Mouse (Mus musculus) cerebral cortex, adult 2 months (tissue): ENCODE results near the gene Hist1h4d.

Source experiments
- WGBS: fragments of 180-500 bp; shearing (Covaris S2); methylation state at CpG from one replicate; pipeline ENCODE4 v1.1.7; 2018; 5-methylcytosine and 5-hydroxymethylcytosine counted together

Gene Hist1h4d

GRCm38 (mm10) chr13:23595622-23596372 lies 14.4 kb downstream of the Hist1h4d start:
- 90% methylated on average over 7 of the region's 7 CpGs for WGBS

DNA sequence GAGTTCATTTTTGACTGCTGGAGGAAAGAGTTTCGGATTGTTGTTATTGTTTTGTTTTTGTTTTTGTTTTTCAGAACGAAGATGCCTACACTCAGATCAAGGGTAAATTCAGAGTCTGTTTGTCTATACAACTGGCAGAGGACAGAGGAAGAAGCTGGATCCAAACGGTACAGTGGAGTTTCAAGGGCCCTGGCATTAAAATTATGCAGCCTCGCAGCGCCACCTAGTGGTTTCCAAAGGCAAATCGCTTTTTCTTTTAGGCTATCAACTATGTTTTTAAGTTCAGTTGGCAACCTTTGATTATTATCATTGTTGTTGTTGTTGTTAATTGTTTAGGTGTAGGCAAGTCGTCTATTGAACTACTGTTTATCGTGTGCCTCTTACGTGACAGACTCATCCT lies 16.6 kb downstream of the Hist1h4d start:
- 9% methylated on average over 9 of the region's 9 CpGs for WGBS

DNA sequence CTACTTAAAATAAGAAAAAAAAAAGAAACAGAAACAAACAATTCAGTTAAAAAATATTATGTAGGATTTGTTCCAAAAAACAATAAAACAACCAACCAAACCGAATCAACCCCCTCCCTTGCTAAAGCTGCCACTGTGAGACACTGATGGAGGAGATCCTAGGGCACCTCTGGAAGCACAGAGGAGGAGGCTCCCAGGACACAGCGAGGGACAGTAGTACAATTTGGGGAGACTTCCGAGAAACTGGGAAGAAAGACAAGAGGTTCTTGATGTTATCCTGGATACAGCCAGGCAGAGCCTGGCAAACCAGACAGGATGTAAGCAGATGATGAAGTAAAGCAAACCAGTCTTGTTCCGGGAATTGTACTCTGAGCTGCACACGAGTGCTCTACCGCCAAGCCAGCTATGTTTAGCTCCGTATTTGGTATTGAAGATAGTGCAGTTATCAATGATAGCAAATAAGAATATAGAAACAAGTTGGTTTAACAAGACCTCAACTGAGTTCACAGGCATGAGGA lies 21.8 kb downstream of the Hist1h4d start:
- WGBS: 65% methylated on average over 7 of the region's 7 CpGs

DNA sequence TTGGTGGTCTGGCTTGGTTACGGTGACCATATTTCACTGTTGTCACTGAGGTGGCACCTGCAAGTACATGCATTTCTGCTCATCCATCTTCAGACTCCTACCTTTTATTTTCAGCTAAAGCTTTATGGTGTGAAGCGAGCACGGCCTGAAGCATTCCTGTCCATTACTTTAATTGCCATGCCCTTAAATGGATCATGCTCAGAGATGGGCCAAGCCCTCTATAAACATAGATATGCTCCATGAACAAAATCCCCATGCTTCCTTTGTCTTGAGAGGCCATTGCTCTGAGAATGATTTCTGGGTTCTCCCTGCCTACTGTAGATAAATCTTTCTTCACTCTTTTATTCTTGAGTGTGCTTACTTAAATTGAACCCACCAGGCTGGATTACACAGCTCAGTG lies 23.1 kb downstream of the Hist1h4d start:
- WGBS: 100% methylated on average over 3 of the region's 3 CpGs

- 95% methylated on average over 3 of the region's 3 CpGs for WGBS
Measured at GRCm38 (mm10) chr13:23605052-23605451, 23.7 kb downstream of the Hist1h4d start.

DNA sequence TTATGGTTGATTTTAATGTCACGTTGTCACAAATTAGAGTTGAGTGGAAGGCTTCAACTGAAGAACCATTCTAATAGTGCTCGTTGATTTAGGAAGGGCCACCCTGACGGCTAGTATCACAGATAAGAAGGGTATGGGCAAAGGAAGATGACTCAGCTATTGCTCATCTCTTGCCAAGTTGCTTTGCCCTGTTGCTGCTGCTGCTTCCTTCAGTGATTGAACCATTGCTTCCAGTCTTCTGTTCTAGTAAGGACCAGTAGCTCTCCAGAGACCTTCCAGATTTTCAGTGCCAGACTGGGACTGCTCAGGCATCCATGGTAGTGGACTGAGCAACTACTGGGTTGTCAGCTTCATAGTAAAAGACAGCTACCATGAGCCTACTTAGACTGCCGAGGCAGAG lies 27.8 kb downstream of the Hist1h4d start:
- 87% methylated on average over 4 of the region's 4 CpGs for WGBS

DNA sequence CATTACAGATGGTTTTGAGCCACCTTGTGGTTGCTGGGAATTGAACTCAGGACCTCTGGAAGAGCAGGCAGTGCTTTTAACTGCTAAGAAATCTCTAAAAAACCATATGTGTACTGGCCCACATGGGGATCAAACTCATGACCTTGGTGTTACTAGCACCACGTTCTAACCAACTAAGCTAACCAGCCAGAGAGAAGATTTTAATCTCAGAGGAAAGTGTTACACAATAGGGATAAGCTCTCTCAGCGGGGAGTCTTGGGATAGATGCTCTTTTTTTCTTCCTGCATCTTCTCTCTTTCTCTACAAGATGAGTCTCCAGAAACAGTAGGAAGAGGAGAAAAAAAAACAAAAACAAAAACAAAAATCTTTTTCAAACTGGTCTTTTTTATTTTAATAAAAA lies 29.0 kb downstream of the Hist1h4d start:
- WGBS: 75% methylated on average over 2 of the region's 2 CpGs

- 89% methylated on average over 3 of the region's 3 CpGs for WGBS
Measured at GRCm38 (mm10) chr13:23611638-23612037, 30.2 kb downstream of the Hist1h4d start.

- 27% methylated on average over 12 of the region's 12 CpGs for WGBS
Measured at GRCm38 (mm10) chr13:23620056-23620732, 38.8 kb downstream of the Hist1h4d start.

- WGBS: under 1% methylated on average over 27 of the region's 27 CpGs
Measured at GRCm38 (mm10) chr13:23620733-23621531, 39.5 kb downstream of the Hist1h4d start, which contains the start of gene Hist1h2be. Hist1h2be (minus strand) TSS chr13:23621124.

DNA sequence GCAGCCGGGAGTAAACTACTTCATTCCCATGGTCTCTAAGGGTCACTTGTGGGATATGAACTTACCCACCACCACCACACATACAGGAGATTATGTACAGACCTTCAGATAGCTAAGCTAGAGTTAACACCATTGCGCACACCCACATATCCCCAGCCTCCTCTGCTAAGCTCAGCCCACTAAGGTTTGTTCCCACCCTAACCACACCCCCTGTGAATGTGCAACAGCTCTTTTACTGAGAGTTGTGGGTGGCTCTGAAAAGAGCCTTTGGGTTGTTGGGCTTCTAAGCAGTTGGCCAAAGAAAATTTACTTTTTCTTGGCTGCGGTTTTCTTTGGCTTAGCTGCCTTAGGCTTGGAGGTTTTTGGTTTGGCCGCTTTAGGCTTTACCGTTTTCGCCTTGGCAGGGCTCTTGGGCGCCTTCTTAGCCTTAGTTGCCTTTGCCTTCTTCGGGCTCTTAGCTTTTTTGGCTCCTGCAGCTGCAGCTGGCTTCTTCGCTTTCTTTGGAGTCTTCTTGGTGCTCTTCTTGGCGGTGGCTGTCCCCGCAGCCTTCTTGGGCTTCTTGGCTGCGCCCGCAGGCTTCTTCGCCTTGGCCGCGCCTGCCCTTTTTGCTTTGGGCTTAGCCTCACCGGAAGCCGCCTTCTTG lies 40.3 kb downstream of the Hist1h4d start:
- 0% methylated on average over 18 of the region's 18 CpGs for WGBS

GRCm38 (mm10) chr13:23622175-23622671 lies 40.8 kb downstream of the Hist1h4d start, which contains the start of gene Hist1h1e:
Hist1h1e (minus strand) TSS chr13:23622558.
- WGBS: under 1% methylated on average over 53 of the region's 53 CpGs

DNA sequence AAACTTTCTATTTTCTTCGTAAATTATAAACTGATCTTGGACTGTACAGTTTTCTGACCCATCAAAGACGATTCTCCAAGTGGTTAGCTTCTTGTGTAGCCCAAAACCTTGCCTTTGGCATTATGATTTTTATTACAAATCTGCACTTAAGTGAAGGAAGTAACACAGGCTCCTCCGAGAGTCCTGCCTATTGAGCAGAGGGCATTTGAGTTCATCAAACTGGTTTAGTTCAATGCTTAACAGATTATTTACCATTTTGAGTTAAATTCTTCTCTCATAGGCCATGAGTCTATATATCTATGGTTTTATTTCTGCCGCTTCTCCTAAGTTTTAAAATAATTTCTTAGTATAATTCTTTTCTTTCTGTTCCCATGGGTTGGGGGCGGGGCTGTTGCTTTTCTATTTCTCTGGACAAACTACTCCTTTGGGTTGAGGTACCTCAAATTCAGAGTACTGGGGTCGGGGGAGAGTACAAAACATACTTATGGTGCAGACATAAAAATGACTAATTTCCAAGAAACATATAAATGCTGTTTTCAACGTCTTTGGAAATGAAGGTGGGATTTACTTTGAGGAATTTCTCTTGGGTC lies 41.6 kb downstream of the Hist1h4d start:
- WGBS: 19% methylated on average over 7 of the region's 7 CpGs

- WGBS: 38% methylated on average over 1 of the region's 1 CpGs
Measured at GRCm38 (mm10) chr13:23630653-23631052, 49.3 kb downstream of the Hist1h4d start.
